Mouse (Mus musculus) WW6 (cell line): ENCODE results near the gene Ehd2.
"Not testable (repeated sequence)": the region's sequence is repeated elsewhere in the genome, so short reads cannot be mapped to it uniquely, and the experiment has no call there.

Experiments
- DNase-seq: peaks from one replicate; pipeline ENCODE4 v3.0.0-alpha.2; 2013; ENCODE audit warnings: low read depth, low spot score

Gene Ehd2

DNA sequence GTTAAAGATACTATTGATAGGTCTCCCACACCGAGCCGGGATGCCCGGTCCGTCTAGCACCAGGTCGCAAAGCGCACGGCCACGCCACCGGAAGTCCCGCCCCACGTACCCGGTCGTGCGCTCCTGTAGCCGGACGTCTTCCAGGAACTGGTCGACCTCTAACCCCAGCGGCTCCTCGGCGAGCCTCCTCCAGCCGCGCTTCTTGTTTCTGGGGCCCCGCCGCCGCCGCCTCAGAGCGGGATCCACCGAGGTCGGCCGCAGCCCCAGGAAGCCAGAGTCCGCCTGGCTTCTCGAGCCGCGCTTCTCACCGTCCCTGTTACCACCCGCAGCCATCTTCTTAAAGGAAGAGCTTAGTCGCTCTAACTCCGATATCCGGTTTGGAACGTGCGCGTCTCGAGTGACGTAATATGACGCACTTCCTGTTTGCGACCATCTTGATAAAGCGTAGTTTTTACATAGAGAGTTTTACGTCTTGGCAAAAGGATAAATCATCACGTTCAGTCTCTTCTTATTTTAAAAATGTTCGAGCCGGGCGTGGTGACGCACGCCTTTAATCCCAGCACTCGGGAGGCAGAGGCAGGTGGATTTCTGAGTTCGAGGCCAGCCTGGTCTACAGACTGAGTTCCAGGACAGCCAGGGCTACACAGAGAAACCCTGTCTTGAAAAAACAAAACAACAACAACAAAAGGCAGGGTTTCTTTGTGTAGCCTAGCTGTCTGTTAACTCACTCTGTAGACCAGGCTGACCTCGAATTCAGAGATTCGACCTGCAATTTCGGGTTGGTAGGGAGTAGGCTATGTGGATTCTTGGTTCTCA lies 21.4 kb downstream of the Ehd2 start, which contains the start of gene Nop53:
Gene Nop53, minus strand, starts transcription at position 354 of the 816 bp plus-strand sequence.
- peak; percentile 79 for DNase-seq

DNA sequence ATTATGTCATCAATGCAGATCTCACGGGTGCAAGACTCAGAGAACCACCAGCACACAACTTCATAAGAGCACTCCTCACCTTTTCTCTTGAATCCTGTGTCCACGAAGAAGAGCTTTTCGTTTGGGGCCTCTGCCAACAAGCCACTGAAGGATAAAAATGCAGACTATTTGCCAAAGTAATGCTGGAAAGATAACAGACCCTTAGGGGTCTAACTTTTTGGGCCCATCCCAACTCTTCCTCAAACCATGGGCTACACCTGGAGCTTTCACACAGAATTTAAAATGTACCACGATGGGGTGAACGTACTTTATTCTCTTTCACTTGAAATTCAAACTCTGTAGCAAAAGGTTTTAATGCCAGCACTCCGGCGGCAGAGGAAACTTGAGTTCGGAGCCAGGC lies 22.2 kb downstream of the Ehd2 start:
- DNase-seq: no peak

DNA sequence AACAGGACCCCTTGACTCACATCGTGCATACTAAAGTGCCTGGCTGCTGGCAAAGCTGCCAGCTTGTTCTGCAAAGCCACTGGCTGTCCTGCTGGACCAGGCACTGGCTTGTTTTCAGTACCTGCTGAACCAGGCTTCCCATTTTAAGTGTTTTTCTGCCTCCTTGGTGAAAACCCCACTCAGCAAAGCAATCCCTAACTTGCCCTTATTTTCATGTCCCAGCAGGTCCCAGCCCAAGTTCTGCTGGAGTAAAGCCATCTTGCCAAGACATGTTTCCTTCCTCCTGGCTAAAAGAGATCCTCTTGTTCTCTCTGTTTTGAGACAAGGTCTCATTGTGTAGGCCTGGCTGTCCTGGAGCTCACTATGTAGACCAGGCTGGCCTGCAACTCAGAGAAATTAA lies 23.1 kb downstream of the Ehd2 start:
- DNase-seq: no peak

DNA sequence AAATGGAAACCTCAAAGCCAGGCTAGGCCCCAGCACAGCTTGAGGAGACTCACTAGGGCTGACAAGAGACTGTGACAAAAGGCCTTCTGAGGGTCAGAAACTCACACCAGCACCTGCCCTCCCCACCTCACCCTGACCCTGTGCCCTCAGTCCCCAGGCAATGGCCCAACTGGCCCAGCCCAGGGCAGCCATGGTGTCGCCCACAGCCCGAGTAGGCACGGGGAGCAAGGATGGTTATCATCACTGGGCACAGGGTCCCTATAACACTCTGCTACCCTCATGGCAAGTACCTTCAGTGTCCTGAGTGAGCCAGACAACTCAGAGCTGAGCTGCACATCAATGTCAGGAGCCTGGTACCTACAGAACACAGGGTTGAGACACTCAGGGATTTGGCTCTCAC lies 28.7 kb downstream of the Ehd2 start:
- DNase-seq: no peak

DNA sequence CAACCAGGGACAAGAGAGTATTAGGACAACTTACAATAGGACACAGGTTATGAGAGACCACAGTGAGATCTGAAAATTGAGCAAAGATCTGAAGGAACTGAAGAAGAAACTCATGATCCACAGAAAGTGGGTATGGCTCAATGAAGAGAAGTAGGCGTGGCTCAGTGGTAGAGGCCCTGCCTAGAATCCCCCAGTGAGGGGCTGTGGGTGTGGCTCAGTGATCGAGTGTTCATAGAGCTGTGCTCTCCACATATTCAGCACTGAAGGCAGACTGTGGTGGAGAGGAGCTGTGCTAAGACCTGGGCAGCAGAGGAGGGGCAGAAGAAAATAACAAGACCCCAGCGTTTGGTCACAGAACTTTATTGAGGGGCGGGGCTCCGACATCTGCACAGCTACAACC lies 29.9 kb downstream of the Ehd2 start:
- DNase-seq: no peak

DNA sequence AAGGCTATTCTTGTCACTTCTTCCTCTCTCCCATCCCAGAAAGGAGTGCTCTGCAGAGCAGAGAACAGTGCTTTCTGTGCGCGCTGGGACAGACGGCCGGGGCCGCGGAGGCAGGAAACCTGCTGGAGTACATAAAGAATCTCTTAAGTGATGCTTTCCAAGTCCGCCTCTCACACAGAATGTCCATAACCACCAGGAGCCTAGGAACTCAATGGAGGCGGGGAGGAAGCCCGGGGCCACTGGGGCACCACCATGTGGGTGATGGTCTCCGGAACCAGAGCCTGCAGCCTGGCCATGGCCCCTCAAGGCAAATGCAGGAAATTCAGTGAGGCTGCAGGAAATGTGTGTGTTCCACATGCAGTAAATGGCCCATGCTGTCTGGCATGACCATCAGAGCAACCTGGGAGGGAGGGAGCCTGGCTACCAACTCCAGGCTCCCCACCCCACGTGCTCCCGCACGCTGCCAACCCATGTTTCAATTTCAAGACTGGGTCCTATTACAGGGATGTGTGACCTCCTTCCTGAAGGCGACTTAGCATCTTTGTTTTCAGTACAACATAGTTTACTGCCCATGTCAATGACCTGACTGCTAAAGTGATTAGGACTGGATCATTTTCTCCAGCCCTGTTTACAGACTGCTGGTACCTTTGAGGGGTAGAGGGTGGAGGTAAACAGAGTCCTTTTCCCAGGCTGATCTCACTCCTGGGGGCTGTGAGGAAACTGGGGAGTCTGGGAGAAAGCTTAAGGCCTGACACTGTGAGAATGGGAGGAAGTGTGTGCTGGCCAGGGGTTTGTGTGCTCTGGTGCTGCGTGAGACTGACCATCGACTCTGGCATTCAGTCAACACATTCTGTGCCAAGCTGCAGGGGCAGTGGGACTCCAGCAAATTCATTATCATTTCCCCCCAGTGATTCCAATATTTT lies 33.7 kb downstream of the Ehd2 start:
- no peak for DNase-seq

DNA sequence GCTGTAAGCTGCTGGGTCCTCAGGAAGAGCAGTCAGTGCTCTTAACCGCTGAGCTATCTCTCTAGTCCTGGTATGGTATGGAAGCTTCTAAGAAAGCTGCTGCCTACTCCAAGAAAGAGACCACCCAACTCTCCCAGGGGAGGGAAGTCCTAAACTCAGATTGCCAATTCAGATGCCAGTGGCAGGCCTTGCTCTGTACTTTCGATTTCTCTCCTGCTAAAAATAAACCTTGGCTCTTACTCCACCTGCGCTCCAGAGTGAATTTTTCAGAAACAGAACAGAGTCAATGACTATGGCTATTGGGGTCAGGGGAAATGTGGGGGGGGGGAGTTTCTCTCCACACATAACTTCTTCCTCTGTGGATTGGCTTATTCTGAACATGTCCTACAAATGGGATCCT lies 35.7 kb downstream of the Ehd2 start:
- DNase-seq: no peak

DNA sequence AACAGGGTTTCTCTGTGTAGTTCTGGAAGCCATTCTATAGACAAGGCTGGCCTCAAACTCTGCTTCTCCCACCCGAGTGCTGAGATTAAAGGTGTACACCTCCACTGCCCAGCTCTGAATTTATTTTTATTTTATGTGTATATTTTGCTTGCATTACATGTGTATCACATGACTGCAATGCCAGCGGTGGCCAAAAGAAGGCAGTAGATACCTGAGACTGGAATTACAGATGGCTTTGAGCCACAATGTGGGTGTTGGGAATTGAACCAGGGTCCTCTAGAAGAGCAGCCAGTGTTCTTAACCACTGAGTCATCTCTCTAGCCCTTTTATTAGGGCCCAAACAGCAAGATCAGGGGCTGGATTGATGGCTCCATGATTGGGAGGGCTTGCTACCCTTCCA lies 36.8 kb downstream of the Ehd2 start:
- no peak for DNase-seq

DNA sequence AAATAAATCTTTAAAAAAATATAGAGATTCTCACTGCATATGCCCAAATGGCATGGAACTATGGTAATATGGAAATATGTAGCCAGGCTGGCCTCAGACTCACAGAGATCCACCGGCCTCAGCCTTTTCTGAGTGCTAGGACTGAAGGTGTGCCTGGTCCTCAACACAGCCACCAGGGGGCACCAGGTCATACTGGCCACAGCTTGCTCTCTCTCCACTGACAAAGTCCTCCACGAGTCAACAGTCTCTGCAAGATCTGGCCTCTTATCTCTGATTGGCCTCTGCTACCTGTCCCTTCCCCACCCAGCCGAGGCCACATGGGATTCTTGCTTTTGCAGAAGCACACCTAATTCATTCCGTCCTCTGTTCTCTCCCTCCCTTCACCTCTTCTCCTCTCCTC lies 37.5 kb downstream of the Ehd2 start:
- no peak for DNase-seq

DNA sequence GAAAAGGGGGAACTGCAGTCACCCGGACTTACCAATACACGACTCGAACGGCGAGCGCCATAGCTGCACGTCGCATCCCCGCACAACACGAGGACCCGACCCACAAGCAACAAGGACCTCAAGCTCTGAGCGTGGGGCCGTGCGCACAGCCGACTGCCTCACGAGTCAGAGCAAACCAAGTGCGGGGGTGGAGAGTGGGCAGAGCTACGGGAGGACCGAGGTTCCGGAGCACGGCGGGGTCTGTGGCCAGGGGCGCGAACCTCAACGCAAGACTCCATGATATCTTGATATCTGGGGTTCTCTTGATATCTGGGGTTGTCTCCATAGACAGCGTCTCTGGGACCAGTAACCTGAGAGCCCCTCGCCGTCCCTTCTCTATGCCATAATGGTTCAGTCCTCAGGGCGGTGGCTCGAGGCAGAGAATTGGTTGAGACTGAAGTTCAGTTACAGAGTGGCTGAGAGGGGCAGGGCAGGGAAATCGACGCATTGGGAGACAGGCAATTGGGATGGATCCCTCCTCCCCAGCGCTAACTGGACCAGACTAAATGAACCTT lies 45.1 kb downstream of the Ehd2 start, which contains the start of gene Selenow:
Gene Selenow, minus strand, starts transcription at position 183 of the 554 bp plus-strand sequence.
- peak; percentile 84 for DNase-seq

DNA sequence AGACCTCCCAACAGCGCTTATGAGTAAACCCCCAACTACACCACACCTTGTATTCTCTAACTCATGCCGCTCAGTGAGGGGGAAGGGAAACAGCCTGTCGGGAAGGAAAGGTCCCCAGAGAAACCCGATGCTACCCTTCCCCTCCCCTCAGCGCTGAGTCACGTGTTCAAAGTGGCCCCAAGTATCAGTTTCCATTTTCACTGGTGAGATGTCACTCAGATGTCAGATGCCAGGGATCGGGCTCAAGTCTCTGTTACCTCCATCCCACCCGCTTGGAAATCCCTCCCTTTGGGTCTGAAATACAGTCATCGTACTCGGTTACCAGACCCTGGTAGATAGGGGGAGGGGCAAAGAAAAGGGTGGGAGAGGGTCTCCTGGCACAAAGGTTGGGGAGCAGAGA lies 45.6 kb downstream of the Ehd2 start:
- no peak for DNase-seq

DNA sequence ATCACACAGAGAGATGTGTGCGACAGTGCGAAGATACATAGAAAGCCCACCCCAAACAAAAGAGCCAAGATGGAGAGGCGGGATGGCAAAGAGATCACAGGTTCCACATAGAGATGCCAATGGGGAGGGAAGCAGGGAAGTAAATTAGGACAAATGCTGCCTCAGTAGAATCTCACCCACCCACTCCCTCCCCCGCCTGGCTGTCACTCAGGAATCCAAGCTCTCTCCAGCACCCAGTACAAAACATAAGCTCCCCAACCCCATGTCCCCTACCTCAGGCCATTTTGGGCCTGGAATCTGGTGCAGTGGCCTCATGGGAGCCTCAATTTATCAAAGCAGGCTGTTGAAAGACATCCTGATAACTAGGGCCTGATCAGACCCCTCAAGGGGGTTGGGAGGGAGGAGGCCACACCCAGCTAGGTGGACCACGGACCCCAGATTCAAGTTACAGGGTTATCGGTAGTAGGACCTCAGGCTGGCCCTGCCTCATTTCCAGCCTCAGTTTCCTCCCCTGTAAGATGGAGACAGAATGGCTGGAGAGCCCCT lies 46.6 kb downstream of the Ehd2 start:
- no peak for DNase-seq

DNA sequence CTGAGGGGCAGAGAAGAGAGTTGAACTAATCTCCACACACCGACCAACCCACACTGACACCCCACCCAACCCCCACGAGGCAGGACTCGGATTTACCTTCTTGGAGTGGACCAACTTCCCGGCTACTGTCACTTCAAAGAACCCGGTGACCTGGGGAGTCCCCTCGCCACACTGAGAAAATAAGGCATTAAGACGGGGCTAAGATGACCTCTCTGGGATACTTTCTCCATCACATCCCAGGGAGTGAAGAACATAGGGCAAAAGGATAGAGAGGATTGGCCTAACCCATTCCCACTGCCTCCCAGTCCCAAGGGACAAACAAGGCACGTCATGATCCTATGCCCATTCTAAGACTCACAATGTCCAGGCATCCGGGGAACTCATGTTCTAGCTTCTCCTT lies 47.4 kb downstream of the Ehd2 start:
- no peak for DNase-seq

DNA sequence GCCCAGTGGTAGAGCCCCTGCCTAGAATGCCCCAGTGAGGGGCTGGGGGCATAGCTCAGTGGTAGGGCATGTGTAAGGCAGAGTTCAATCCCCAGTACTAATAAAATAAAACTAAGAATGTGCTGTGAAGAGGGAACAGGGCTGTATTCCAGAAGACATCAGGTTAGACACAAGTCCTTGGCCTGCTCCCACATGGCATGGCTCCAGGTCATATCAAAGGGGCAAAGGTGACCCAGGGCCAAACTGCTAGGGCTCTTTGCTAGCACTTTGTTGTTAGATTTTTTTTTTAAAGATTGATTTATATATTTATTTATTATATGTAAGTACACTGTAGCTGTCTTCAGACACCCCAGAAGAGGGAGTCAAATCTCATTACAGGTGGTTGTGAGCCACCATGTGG lies 49.0 kb downstream of the Ehd2 start:
- no peak for DNase-seq

DNA sequence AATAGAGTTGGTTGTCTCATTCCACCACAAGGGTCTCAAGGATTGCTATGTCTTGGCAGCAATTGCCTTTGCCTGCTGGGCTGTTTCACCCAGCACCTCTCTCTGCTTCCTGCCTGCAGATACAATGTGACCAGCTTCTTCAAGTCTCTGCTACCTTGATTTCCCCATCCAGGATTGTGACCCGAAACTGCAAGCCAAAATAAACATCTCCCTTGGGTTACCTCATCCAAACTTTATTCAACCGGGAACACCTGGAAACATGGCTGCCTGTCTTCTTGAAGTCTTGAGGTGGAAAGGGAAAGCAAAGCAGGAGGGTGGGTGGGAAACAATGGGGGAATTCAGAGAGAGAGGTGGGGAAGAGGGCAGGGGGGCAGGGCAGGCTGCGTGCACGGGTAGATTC lies 50.4 kb downstream of the Ehd2 start:
- DNase-seq: no peak

DNA sequence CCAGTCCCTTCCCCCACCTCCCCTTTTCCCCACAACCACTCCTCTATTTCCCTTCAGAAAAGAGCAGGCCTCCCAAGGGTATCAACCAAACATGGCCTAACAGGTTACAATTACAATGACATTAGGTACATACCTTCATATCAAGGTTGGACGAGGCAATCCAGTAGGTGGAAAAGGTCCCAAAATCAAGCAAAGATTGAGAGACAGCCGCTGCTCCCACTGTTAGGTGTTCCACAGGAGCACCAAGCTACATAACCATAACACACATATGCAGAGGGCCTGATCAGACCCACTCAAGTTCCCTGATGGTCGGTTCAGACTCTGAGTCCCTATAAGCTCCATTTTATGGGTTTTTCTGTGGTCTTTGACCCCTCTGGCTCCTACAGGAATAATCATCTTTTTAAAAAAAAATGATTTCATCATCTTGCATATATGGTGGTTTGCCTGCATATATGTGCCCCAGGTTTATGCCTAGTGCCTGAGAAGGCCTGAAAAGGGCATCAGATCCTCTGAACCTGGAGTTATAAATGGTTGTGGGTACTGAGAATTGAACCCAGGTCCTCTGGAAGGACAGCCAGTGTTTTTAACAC lies 51.1 kb downstream of the Ehd2 start:
- DNase-seq: no peak

DNA sequence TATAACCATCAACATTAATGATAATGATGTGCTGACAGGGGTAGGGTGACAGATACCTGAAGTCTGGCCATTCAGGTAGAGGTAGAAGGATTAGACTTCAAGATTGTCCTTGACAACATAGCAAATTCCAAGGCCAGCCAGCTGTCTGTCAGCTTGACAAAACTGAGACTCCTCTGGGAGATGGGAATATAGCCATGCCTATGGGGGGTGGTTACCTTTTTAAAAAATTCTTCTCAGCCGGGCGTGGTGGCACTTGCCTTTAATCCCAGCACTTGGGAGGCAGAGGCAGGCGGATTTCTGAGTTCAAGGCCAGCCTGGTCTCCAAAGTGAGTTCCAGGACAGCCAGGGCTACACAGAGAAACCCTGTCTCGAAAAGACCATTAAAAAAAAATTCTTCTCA lies 51.7 kb downstream of the Ehd2 start:
- not testable (repeated sequence) for DNase-seq

DNA sequence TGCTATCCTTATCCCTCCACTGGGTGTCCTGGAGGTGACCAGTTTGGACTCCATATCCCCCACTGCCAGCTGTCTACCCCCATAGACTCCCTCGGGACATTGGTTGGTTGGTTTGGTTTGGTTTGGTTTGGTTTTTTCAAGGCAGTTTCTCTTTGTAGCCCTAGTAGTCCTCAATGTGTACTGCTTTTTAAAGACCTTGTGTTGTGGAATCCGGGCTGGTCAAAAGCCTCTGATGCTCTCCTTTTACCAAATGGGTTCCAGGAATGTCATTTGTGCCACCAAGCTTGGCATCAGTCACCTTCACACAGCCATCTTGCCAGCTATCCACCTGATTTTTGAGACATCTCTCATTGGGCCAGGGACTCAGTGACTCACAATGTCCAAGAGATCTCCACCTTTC lies 52.6 kb downstream of the Ehd2 start:
- DNase-seq: no peak

DNA sequence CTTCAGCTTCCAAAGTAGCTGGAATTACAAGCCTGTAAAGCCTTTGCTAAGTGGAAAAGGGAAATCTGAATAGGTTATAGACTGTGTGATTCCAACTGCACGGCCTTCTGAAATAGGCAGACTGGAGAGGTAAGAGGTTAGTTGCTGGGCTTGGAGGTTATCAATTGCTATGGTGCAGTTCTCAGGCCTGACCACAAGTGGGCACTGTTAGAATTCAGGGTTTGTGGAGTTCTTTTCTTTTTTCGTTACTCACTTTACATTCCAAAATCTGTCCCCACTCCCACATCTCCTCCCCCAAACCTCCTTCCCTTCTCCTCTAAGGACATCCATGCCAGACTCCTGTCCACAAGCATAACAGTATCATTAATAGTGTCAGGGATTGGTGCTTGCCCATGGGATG lies 53.1 kb downstream of the Ehd2 start:
- no peak for DNase-seq

DNA sequence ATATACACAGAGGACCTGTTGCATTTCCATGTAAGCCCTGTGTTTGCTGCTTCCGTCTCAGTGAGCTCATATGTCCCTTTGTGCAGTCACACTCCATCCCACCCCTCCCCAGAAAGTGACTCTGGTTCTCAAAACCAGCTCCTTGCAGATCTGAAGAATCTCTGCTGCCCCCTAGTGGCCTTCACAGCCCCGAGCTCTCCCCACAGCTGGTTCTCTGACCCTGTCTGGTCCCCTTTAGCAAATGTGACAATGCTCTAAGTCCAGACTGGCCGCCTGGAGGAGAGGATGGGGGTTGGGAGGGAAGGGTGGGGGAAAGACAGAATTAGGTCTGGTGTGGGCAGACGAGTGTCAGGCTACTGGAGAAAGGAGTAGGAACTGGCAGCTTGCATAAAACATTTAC lies 55.2 kb downstream of the Ehd2 start:
- DNase-seq: peak; percentile 73

DNA sequence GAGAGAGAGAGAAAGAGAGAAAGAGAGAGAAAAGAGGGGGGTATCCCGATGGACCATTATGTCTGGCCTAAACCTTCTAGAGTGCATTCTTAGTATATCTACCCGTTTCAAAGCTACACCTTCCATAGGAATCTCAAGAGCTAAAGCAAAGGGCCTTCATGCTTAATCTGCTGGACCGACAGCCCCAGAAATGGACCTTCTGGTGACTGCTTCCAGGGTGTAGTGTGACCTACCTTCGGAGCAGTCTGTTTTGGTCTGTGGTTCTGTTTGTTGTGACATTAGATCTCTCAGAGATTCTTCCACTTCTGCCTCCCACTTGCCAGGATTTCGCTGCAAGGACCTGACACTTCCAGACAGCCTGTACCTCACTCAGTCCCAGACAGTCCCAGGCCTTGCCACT lies 56.8 kb downstream of the Ehd2 start:
- DNase-seq: no peak
